ENCODE assay signal across 28 mouse cellular contexts in the genomic region with DNA sequence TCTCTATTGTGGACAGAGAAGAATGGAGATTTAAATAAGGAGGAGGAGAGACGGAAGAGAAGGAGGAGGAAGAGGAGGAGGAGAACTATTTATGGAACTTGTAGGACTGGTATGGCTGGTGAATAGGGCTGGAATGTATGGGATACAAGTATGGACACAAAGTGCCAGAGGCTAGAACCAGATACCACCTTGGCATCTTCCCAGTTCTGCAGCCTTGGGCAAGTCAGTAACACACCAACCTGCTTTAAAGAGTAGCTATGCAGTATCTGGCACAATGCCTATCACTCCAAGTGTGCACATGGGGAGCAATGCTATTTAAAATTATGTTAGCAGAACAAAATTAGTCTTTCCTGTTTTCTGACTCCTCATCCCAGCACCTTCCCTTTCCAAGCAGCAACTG. TPM values are rescaled to one million over a fixed set of nuclear protein-coding genes. Genes with fewer than 3 reads are reported as not detected.
DNase-seq lines count a peak whose midpoint lies in the region; ATAC-seq and TF ChIP-seq lines count a peak whose summit lies in the region.
"Had no signal": no experiment of that assay in that cellular context is flagged by ENCODE, and none has a peak within 500 bp of the region (broad histone marks: within the 10 kb centered on the region; RNA-seq: fewer than 3 reads in every experiment).

No protein-coding gene starts in this region.

- peak; percentile 30; the same call in 1 of the 2 replicates for ATAC-seq in embryonic facial prominence, embryonic 14.5 days (ENCODE audit: low read depth)
- ATAC-seq in heart, embryonic 15.5 days (replicated peaks; ENCODE audit: insufficient number of reproducible peaks, insufficient read depth, low FRiP score, low read depth), result no peak
- ATAC-seq in heart, postnatal 0 days (ENCODE audit: insufficient read depth, low read depth), result peak; percentile 62; the same call in 1 of the 2 replicates
- ATAC-seq: CD4-positive, CD25-positive, alpha-beta regulatory T cell, adult 4 months; forebrain, embryonic 14.5 days; forebrain, embryonic 16.5 days had no signal

- no peak for TF ChIP-seq CTCF in heart, postnatal 0 days (IDR thresholded peaks at IDR 0.05; ENCODE audit: low read depth)
- TF ChIP-seq CTCF in MEL (IDR thresholded peaks at IDR 0.05 in 2 of 3, conservative IDR thresholded peaks at IDR 0.05 in 1 of 3; ENCODE audit: control insufficient read depth in 1 of 3, insufficient read depth in 1 of 3, low read depth in 2 of 3, low read length in 3 of 3, poor library complexity in 1 of 3, severe bottlenecking in 1 of 3), result no peak

- H3K79me2 ChIP-seq in MEL (ENCODE audit: control insufficient read depth, insufficient read depth, low read length, poor library complexity), result no peaks in the 10 kb centered on the region

- no peaks in the 10 kb centered on the region for H3K27me3 ChIP-seq in embryonic facial prominence, embryonic 14.5 days (replicated peaks; ENCODE audit: control insufficient read depth, insufficient read depth, low read length)
- H3K27me3 ChIP-seq in embryonic facial prominence, embryonic 10.5 days (replicated peaks; ENCODE audit: low read depth, poor library complexity, severe bottlenecking), result no peaks in the 10 kb centered on the region
- no peaks in the 10 kb centered on the region for H3K27me3 ChIP-seq in heart, embryonic 15.5 days
- H3K27me3 ChIP-seq in heart, postnatal 0 days (ENCODE audit: control insufficient read depth, insufficient read depth, low read length), result no peaks in the 10 kb centered on the region
- H3K27me3 ChIP-seq in MEL (ENCODE audit: control insufficient read depth in 1 of 2, insufficient read depth in 2 of 2, low read length in 2 of 2), result no peaks in the 10 kb centered on the region
- H3K27me3 ChIP-seq: CH12.LX; embryonic facial prominence, embryonic 12.5 days; embryonic facial prominence, embryonic 15.5 days; forebrain, embryonic 12.5 days had no signal

- no peaks in the 10 kb centered on the region for H3K9me3 ChIP-seq in embryonic facial prominence, embryonic 14.5 days (ENCODE audit: control insufficient read depth, low read length)
- no peaks in the 10 kb centered on the region for H3K9me3 ChIP-seq in embryonic facial prominence, embryonic 10.5 days
- no peaks in the 10 kb centered on the region for H3K9me3 ChIP-seq in heart, embryonic 15.5 days (replicated peaks)
- no peaks in the 10 kb centered on the region for H3K9me3 ChIP-seq in heart, postnatal 0 days (replicated peaks; ENCODE audit: control insufficient read depth, low read length)
- no peaks in the 10 kb centered on the region for H3K9me3 ChIP-seq in MEL (replicated peaks; ENCODE audit: insufficient read depth, low read length)
- H3K9me3 ChIP-seq: embryonic facial prominence, embryonic 12.5 days; embryonic facial prominence, embryonic 15.5 days; forebrain, embryonic 10.5 days; forebrain, embryonic 12.5 days; G1E had no signal

- H3K36me3 ChIP-seq in embryonic facial prominence, embryonic 14.5 days (ENCODE audit: control insufficient read depth, insufficient read depth, low read length), result no peaks in the 10 kb centered on the region
- H3K36me3 ChIP-seq in embryonic facial prominence, embryonic 10.5 days (replicated peaks), result no peaks in the 10 kb centered on the region
- H3K36me3 ChIP-seq in heart, embryonic 15.5 days, result no peaks in the 10 kb centered on the region
- no peaks in the 10 kb centered on the region for H3K36me3 ChIP-seq in heart, postnatal 0 days (replicated peaks; ENCODE audit: control insufficient read depth, insufficient read depth, low read length)
- H3K36me3 ChIP-seq in MEL (ENCODE audit: control insufficient read depth in 1 of 2, insufficient read depth in 2 of 2, low read length in 2 of 2), result no peaks in the 10 kb centered on the region
- H3K36me3 ChIP-seq: embryonic facial prominence, embryonic 12.5 days; embryonic facial prominence, embryonic 15.5 days; forebrain, embryonic 10.5 days; forebrain, embryonic 12.5 days; G1E had no signal

- TF ChIP-seq RAD21 in MEL (IDR thresholded peaks at IDR 0.05; ENCODE audit: low read depth, low read length), result no peak

- WGBS in embryonic facial prominence, embryonic 14.5 days, result 78% methylated on average over 1 of the region's 1 CpGs
- WGBS in embryonic facial prominence, embryonic 10.5 days, result 79% methylated on average over 1 of the region's 1 CpGs
- WGBS in heart, embryonic 15.5 days, result 44% methylated on average over 1 of the region's 1 CpGs
- 33% methylated on average over 1 of the region's 1 CpGs for WGBS in heart, postnatal 0 days

- TF ChIP-seq EP300 in heart, postnatal 0 days (IDR thresholded peaks at IDR 0.05; ENCODE audit: low read depth), result no peak
- no peak for TF ChIP-seq EP300 in MEL (IDR thresholded peaks at IDR 0.05; ENCODE audit: low read depth in 1 of 2, low read length in 2 of 2)

- peak; percentile 58 for DNase-seq in embryonic facial prominence, embryonic 14.5 days (ENCODE audit: low spot score)
- DNase-seq in embryonic facial prominence, embryonic 10.5 days (ENCODE audit: low spot score), result no peak
- DNase-seq in heart, adult 11 months, result no peak
- no peak for DNase-seq in heart, postnatal 0 days (ENCODE audit: low spot score)
- DNase-seq in heart, postnatal 14 days, result no peak
- peak; percentile 20 for DNase-seq in MEL (ENCODE audit: low read depth, low spot score)
- DNase-seq: adrenal gland, adult 2 months; adrenal gland, postnatal 10 days; adrenal gland, postnatal 25 days; B cell, adult 2 months; cerebellum, adult 11 months; cerebellum, adult 18-20 months; cerebellum, adult 8-10 months; cerebellum, adult 9-11 months; cerebellum, postnatal 14 days; cerebellum, postnatal 36 days; embryo, embryonic 11 days had no signal

- no peak overlapping the region for H3K4me2 ChIP-seq in embryonic facial prominence, embryonic 14.5 days (ENCODE audit: low read depth, low read length)
- H3K4me2 ChIP-seq in heart, embryonic 15.5 days, result no peak overlapping the region
- H3K4me2 ChIP-seq in heart, postnatal 0 days (ENCODE audit: low read depth, low read length), result no peak overlapping the region
- H3K4me2 ChIP-seq: embryonic facial prominence, embryonic 12.5 days; embryonic facial prominence, embryonic 15.5 days; forebrain, embryonic 12.5 days had no signal

- H3K27ac ChIP-seq in embryonic facial prominence, embryonic 14.5 days (replicated peaks; ENCODE audit: low read depth, low read length), result no peak overlapping the region
- no peak overlapping the region for H3K27ac ChIP-seq in embryonic facial prominence, embryonic 10.5 days (replicated peaks)
- peak overlapping the region; percentile 13 for H3K27ac ChIP-seq in heart, embryonic 15.5 days
- H3K27ac ChIP-seq in heart, postnatal 0 days (ENCODE audit: low read depth), result no peak overlapping the region
- no peak overlapping the region for H3K27ac ChIP-seq in MEL (ENCODE audit: control insufficient read depth, low read depth, low read length)
- H3K27ac ChIP-seq: embryonic facial prominence, embryonic 12.5 days; embryonic facial prominence, embryonic 15.5 days; forebrain, embryonic 10.5 days; forebrain, embryonic 12.5 days had no signal

- intact Hi-C loops in heart, postnatal 14 days (cut with DNase I), result no loop called here

- TF ChIP-seq POLR2A in MEL (IDR thresholded peaks at IDR 0.05; ENCODE audit: control insufficient read depth in 1 of 2, insufficient read depth in 1 of 2, low read depth in 1 of 2, low read length in 2 of 2, poor library complexity in 1 of 2), result no peak

- no peak overlapping the region for H3K4me3 ChIP-seq in embryonic facial prominence, embryonic 14.5 days (ENCODE audit: low read depth, low read length)
- H3K4me3 ChIP-seq in embryonic facial prominence, embryonic 10.5 days, result no peak overlapping the region
- H3K4me3 ChIP-seq in heart, embryonic 15.5 days, result no peak overlapping the region
- H3K4me3 ChIP-seq in heart, postnatal 0 days (ENCODE audit: low read depth, low read length), result no peak overlapping the region
- H3K4me3 ChIP-seq in MEL (ENCODE audit: control insufficient read depth in 1 of 2, insufficient read depth in 1 of 2, low read depth in 2 of 2, low read length in 2 of 2), result no peak overlapping the region
- H3K4me3 ChIP-seq: embryonic facial prominence, embryonic 12.5 days; embryonic facial prominence, embryonic 15.5 days; erythroblast, embryonic 14.5 days; forebrain, embryonic 10.5 days; forebrain, embryonic 12.5 days had no signal

- H3K4me1 ChIP-seq in embryonic facial prominence, embryonic 14.5 days (ENCODE audit: control insufficient read depth, insufficient read depth, low read length), result no peaks in the 10 kb centered on the region
- H3K4me1 ChIP-seq in embryonic facial prominence, embryonic 10.5 days, result no peaks in the 10 kb centered on the region
- peaks cover 16% of the 10 kb centered on the region for H3K4me1 ChIP-seq in heart, embryonic 15.5 days (replicated peaks)
- H3K4me1 ChIP-seq in heart, postnatal 0 days (ENCODE audit: control insufficient read depth, insufficient read depth), result peaks cover 8% of the 10 kb centered on the region
- 0 out of 4 replicates have a peak, but pooled peaks cover 0 to 4% of the 10 kb centered on the region in 2 experiments for H3K4me1 ChIP-seq in MEL (ENCODE audit: control insufficient read depth in 1 of 2, insufficient read depth in 2 of 2, low read length in 2 of 2)
- H3K4me1 ChIP-seq: embryonic facial prominence, embryonic 12.5 days; embryonic facial prominence, embryonic 15.5 days; forebrain, embryonic 10.5 days; forebrain, embryonic 12.5 days had no signal

- H3K9ac ChIP-seq in embryonic facial prominence, embryonic 14.5 days (ENCODE audit: low read depth, low read length), result no peak overlapping the region
- no peak overlapping the region for H3K9ac ChIP-seq in heart, embryonic 15.5 days
- no peak overlapping the region for H3K9ac ChIP-seq in heart, postnatal 0 days (replicated peaks; ENCODE audit: low read depth, low read length)
- no peak overlapping the region for H3K9ac ChIP-seq in MEL (ENCODE audit: control insufficient read depth, low read depth, low read length, poor library complexity, severe bottlenecking)
- H3K9ac ChIP-seq: embryonic facial prominence, embryonic 12.5 days; embryonic facial prominence, embryonic 15.5 days; forebrain, embryonic 12.5 days had no signal

TF ChIP-seq in MEL, 35 proteins besides CTCF, POLR2A, EP300 and RAD21 (continues in another document):
- TF ChIP-seq ZMIZ1 (IDR thresholded peaks at IDR 0.05; ENCODE audit: low read depth, low read length), result no peak
- TF ChIP-seq ZKSCAN1 (IDR thresholded peaks at IDR 0.05; ENCODE audit: low read depth, low read length), result no peak
- TF ChIP-seq HCFC1 (IDR thresholded peaks at IDR 0.05; ENCODE audit: low read depth, low read length), result no peak

RNA-seq across cellular contexts. Expression of a gene that starts 30.9 kb away (rescaled TPM):
- 26.7 and 32.6 TPM in 2 replicates for polyA plus RNA-seq in embryonic facial prominence, embryonic 14.5 days (2014; fragmentation: Nextera tagmentation; extraction: Ambion mirVana)
- polyA plus RNA-seq in embryonic facial prominence, embryonic 10.5 days (2016; fragmentation: Nextera tagmentation; extraction: Ambion mirVana), result 6.4 TPM in 2 replicates
- 30.4 and 32.8 TPM in 2 replicates for polyA plus RNA-seq in heart, embryonic 15.5 days (2015; fragmentation: Nextera tagmentation; extraction: Ambion mirVana)
- 52.0 and 56.4 TPM in 2 replicates for total RNA-seq in heart, postnatal 0 days (2014; rRNA removed; ENCODE audit: low replicate concordance)
- 10.8 and 11.2 TPM in 2 replicates for polyA plus RNA-seq in heart, postnatal 0 days (2015; fragmentation: Nextera tagmentation; extraction: Ambion mirVana)
- 10 to 100 TPM; 27.3 to 27.5 TPM for total RNA-seq in heart, postnatal 14 days (2021)
- 4.7 and 7.4 TPM in 2 replicates for total RNA-seq in MEL (2012; rRNA removed)
- polyA plus RNA-seq in MEL (2012; ENCODE audit: insufficient read depth in 1 of 2, insufficient read length in 2 of 2, low read depth in 1 of 2, low replicate concordance in 2 of 2, missing spikeins in 1 of 2), result 1 to 10 TPM in 1 of 2 experiments, not detected in 1; 8.8 TPM
- total RNA-seq: CH12.LX had no signal

Comparison
In these comparisons a context has a peak if more than half of its experiments do, and no peak if none do; other contexts are left out.
1. DNase-seq: peak in embryonic facial prominence, embryonic 14.5 days (single experiment) and MEL (single experiment); none in embryonic facial prominence, embryonic 10.5 days (single experiment), heart, adult 11 months (single experiment), heart, postnatal 0 days (single experiment) and heart, postnatal 14 days (0 of 2).